Mouse (Mus musculus): ENCODE data around the gene Hnrnph3. TPM values are rescaled to one million over a fixed set of nuclear protein-coding genes. Genes with fewer than 3 reads are reported as not detected.

Gene Hnrnph3
- 73.5 TPM for polyA plus RNA-seq (2014; fragmentation: Illumina TruSeq; extraction: RNeasy Lipid Tissue Mini Kit (QIAGEN cat#74804); ENCODE audit: low read depth, low replicate concordance)

DNA sequence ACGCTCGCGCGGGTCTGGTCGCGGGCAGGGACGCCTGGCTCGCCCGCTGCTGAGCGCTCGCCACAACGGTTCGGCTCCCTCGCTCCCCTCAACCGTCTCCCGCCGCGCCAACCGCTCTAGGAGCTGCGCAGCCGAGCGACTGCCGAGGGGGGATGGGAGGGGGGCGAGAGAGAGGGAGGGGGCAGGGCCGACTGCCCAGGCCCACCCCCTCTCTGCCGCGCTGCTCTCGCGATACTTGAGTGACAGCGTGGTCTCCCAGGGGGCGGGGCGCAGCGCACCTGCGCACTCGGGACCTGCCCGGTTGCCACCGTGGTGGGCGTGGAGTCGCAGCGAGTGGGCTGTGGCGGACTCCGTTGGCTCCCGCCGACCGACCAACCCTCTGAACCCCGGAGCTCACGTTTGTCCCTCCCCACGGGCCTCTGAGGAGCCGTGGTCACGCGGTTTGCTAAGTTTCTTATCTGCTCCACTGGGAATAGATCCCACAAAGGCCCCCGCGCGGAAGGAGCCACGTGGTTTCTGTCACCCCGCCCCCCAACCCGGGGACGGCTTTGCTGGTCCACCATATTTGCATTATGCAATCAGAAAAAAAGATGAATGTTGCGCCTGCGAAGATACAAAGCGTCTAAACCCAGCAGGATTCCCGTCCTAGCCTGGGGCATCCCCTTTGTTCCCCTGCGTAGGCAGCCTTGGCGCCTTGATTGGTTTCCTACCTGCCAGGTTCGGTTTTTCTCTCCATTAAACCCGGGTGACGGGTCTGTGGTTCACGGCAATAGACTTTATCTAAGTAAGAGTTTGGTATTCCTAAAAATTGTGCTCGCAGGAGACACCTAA lies at the start of gene Hnrnph3, which contains the start of gene Pbld2:
Gene Hnrnph3 (minus strand): TSS at position 469 of the 831 bp plus-strand sequence.
Gene Pbld2 (plus strand): TSS at position 567 of the 831 bp plus-strand sequence.

DNA sequence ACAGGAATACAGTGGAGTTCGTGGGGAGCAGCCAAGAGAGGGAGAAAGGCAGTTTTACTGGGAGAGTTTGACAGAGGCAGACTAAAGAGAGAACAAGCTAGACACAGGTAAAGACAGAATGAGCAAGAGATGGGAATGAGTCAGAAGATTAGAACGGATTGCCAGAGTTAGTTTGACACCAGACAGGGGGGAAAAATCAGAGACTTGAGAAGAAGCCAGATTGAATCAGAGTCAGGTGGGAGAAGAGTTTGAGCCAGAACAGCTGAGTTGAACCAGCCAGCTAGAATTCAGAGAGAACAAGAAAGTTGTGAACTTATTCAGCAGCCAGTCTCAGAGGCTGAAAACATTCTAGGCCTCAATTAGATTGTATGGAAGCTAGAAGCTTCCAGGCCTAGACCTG lies 35.8 kb upstream of the Hnrnph3 start, which contains the start of gene Pbld1:
Gene Pbld1 (plus strand): TSS at position 301 of the 400 bp plus-strand sequence.

DNA sequence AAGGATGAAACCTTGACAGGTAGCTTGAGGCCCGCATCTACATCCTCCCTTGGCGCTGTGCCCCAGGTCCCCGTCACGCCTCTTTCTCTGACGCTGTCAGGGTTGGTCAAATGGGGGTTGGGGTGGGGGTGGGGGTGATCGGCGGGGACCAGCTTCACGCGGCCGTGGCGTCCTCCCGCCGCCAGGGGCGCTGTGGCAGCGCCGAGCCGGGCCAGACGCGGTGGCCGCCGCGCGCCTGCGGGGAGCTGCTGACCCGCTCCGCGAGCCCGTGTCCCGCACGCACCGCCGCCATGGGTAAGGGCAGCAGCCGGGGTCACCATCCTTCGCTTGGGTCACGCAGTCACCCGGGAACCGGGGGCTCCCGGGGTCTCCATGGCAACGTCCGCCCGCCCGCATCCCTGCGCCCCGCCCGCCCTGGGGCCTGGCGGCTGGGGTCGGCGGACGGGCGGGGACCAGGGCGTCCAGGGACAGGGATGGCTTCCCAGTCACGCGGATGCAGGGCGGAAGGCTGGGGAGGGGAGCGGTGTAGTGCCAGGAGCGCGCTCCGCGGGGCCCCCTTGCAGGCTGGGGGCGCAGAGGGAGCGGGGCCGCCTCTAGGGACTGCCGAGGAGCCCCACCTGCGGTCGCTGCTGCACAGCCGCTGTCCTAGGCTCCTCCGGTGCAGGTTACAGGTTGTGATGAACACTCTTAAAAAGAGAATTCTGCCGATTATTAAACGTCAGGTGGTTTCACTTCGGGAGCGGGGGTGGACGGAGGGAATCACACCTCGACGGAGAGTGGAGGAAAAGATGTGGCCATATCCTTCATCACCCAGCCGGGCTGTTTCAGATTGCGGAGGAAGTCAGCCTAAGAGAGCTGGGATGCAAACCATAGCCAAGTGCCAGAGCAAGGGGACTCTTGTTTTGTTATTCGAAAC lies 43.7 kb downstream of the Hnrnph3 start, which contains the start of gene Rufy2:
Gene Rufy2 (plus strand): TSS at position 185 of the 916 bp plus-strand sequence.

Other genes starting within 250 kb of the Hnrnph3 start
- gene Ccar1, start 231.9 kb downstream of the Hnrnph3 start, polyA plus RNA-seq (2014; fragmentation: Illumina TruSeq; extraction: RNeasy Lipid Tissue Mini Kit (QIAGEN cat#74804); ENCODE audit: low read depth, low replicate concordance), result 139 TPM
- 3.1 TPM for gene Tet1, start 115.2 kb downstream of the Hnrnph3 start, polyA plus RNA-seq (2014; fragmentation: Illumina TruSeq; extraction: RNeasy Lipid Tissue Mini Kit (QIAGEN cat#74804); ENCODE audit: low read depth, low replicate concordance)
- 194 TPM for gene Slc25a16, start 103.6 kb downstream of the Hnrnph3 start, polyA plus RNA-seq (2014; fragmentation: Illumina TruSeq; extraction: RNeasy Lipid Tissue Mini Kit (QIAGEN cat#74804); ENCODE audit: low read depth, low replicate concordance)
- 8.1 TPM for gene Dna2, start 77.2 kb downstream of the Hnrnph3 start, polyA plus RNA-seq (2014; fragmentation: Illumina TruSeq; extraction: RNeasy Lipid Tissue Mini Kit (QIAGEN cat#74804); ENCODE audit: low read depth, low replicate concordance)
- 23.1 TPM for gene Rufy2, start 44.0 kb downstream of the Hnrnph3 start, polyA plus RNA-seq (2014; fragmentation: Illumina TruSeq; extraction: RNeasy Lipid Tissue Mini Kit (QIAGEN cat#74804); ENCODE audit: low read depth, low replicate concordance)
- 23.0 TPM for gene Pbld2, start 98 bp upstream of the Hnrnph3 start, polyA plus RNA-seq (2014; fragmentation: Illumina TruSeq; extraction: RNeasy Lipid Tissue Mini Kit (QIAGEN cat#74804); ENCODE audit: low read depth, low replicate concordance)
- 54.2 TPM for gene Pbld1, start 35.9 kb upstream of the Hnrnph3 start, polyA plus RNA-seq (2014; fragmentation: Illumina TruSeq; extraction: RNeasy Lipid Tissue Mini Kit (QIAGEN cat#74804); ENCODE audit: low read depth, low replicate concordance)
- 0.36 TPM for gene Atoh7, start 75.4 kb upstream of the Hnrnph3 start, polyA plus RNA-seq (2014; fragmentation: Illumina TruSeq; extraction: RNeasy Lipid Tissue Mini Kit (QIAGEN cat#74804); ENCODE audit: low read depth, low replicate concordance)
- not detected for gene Mypn, start 179.7 kb upstream of the Hnrnph3 start, polyA plus RNA-seq (2014; fragmentation: Illumina TruSeq; extraction: RNeasy Lipid Tissue Mini Kit (QIAGEN cat#74804); ENCODE audit: low read depth, low replicate concordance)
- 183 TPM for gene Herc4, start 219.6 kb upstream of the Hnrnph3 start, polyA plus RNA-seq (2014; fragmentation: Illumina TruSeq; extraction: RNeasy Lipid Tissue Mini Kit (QIAGEN cat#74804); ENCODE audit: low read depth, low replicate concordance)